Mouse (Mus musculus) kidney, postnatal 14 days (tissue): ENCODE results near the gene Krt15.
A peak's percentile ranks its signal among the peaks of the same experiment; 100 is the strongest.

Experiments
- DNase-seq: peaks from one replicate; pipeline ENCODE4 v3.0.0; 2022; ENCODE audit warnings: mixed read lengths

Krt15 gene

GRCm38 (mm10) chr11:100135731-100136130, at the start of gene Krt15:
TSS of gene Krt15 (minus strand) at chr11:100135928.
- DNase-seq: no peak

DNA sequence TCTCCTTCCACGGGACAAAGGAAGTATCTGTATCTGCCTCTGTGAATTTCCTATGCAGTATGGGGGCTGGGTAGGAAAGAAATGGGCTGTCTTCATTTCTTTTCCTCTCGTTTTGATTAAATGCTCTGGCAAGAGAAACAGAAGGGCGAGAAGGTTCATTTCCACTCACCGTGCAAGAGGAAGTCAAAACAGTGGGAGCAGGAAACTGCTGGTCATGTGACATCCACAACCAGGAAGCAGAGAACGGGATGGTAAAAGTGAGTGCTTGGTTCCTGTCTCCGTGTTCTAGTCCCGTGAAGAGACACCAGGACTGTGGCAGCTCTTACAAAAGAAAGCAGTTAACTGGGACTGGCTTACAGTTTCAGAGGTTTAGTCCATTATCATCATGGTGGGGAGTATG, 46.0 kb upstream of the Krt15 start:
- DNase-seq: no peak

DNA sequence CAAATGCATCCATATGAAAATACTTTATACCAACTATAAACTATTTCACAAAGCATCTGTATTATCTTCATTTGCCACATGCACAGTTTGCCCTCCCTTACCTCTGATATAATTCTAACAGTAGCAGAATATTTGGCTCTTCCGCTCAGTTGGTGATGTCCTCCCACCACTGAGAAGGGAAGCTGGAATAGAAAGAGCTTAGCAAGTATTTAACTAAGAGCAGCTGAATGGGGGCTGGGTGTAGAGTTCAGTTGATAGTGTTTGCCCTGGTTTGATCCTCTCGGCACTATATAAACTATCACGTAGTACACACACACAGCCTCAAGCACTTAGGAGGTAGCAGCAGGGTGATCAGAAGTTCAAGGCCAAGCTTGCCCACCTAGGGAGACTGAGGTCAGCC, 43.5 kb upstream of the Krt15 start:
- no peak for DNase-seq

DNA sequence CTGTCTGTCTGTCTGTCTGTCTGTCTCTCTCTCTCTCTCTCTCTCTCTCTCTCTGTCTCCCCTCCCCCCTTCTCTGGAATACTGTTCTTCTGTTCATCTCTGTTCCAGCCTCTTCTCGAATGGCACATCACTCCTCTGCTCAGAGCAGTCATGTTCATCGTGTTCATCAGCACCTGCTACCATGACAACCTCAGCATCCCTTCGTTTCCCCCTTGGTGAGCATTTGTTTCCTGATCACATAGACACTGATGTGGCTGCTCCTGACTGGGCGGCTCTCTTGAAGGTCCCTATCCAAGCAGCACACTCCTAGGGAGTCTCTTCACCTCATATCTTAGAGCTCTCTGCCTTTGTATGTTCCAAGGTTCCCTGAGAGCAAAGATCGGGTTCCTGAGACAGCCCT, 42.6 kb upstream of the Krt15 start:
- no peak for DNase-seq

- no peak for DNase-seq
These were observed 41.1 kb upstream of the Krt15 start for GRCm38 (mm10) chr11:100176791-100177190.

DNA sequence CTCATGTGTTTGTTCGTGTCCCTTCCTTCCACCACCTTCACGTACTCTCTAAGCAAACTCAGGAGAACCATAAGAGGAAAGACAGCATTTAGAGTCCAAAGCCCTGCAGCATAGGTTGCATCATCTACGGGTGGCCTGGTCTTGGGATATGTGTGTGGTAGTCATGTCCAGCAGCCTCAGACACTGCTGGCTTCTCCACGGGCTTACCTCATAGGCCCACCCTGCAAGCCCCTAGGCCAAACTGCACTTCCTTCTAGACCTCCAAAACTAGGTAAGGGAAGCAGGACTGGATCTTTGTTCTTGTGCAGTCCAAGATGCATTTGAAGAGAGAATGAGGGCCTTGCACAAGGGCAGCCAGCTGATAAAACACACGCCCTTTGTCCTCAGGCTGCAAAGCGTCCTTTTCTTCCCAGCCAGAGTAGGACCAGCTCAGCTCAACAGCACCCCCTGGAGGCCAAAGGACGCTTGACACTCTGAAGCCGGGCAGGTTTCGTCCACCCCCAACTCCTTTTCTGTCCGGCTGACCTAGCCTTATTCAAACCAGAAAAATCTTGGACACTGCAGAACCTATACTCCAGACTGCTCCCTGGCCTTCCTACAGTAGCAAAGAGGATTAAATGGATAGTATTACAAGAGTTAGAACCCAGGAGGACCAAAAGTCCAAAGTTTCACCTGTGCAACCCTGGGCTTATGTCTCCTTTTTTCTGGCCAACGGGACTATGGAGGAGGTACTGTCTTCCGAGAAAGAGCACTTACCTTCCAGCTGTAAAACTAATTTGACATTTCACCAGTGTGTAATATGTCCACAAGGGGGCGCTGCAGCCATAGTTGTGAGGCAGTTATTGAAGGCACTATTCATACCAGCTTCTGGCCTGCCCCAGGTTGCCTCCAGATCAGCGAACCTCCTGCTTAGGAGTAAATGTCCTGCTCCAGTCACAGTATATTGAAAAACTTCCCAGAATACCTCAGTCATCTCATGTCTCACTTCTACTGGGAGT, 33.3 kb upstream of the Krt15 start:
- DNase-seq: peak; percentile 73

DNA sequence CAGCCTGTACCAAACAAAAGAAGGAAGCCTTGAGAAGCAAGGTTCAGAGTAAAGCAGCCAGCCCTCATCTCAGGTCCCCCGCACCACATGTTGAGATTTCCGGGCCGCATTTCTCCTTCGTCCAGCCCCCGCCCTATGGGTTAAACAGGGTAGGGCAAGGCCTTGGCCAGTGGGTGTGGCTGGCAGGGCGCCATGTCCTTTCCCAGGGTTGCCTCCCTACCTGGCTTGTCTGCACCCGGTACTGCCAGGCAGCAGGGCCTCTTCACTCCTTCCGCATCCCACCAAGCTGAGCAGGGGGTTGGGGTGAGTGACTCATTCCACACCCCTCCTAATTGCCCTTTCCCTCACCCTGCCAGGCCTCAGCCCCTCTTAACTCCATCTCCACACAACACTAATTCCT, 32.3 kb upstream of the Krt15 start:
- DNase-seq: peak; percentile 33

DNA sequence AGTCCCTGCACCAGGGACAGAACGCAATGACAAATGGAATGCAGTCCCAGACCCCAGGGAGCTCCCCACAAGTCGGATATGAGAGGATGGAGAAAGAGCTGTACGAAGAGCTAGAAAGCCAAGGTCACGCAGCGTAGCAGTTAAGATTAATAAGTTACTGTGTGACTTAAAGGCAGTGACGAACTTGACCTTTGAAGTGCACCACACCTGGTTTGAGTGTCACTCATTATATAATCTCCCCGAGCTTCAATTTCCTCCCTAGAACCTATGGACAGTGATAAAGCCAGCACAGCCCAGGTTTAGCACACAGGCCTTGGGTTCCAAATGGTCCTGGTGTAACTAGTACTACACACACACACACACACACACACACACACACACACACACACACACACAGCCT, 28.7 kb upstream of the Krt15 start:
- DNase-seq: peak; percentile 27

DNA sequence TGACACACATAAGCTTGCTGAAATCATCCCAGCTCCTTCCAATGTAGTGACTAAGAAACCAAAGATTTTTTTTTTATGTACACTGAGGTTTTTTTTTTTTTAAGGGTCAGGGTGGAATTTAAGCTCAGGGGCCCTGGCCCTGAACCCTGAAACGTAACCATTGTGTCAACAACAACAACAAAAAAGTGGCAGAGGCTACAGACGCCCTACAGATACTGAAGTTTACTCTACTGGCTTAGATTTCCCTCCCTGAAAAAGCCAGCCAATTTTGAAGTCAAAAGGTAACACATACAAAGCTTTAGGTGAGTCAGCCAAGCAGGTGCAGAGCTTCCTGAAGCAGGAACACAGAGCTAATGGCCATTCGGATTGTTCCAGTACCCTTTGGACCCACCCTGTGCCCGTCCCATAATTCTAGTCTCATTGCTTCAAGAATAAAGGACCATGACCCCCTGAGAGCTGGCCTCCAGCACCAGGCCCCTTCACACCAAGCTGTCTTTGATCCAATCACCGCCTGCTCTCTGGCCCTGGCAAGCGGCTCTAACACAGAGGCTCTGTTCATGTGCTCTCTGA, 22.3 kb upstream of the Krt15 start:
- DNase-seq: no peak

DNA sequence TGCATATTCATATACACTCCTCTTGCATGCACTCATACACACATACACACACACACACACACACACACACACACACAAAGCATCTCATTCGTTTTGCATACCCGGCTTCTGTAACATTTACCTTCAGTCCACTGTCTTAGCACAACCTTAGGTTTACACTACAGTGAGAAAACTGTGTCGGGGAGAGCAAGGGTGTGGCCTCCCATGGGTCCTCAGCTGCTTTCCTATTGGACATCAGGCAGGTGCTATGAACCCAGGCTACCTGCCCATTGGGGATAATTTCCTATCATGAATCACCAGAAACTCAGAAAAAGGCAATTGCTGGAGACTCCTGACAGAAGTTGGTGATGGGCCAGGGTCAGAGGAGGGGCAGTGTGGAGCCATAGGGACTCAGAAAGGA, 21.6 kb upstream of the Krt15 start:
- DNase-seq: no peak

DNA sequence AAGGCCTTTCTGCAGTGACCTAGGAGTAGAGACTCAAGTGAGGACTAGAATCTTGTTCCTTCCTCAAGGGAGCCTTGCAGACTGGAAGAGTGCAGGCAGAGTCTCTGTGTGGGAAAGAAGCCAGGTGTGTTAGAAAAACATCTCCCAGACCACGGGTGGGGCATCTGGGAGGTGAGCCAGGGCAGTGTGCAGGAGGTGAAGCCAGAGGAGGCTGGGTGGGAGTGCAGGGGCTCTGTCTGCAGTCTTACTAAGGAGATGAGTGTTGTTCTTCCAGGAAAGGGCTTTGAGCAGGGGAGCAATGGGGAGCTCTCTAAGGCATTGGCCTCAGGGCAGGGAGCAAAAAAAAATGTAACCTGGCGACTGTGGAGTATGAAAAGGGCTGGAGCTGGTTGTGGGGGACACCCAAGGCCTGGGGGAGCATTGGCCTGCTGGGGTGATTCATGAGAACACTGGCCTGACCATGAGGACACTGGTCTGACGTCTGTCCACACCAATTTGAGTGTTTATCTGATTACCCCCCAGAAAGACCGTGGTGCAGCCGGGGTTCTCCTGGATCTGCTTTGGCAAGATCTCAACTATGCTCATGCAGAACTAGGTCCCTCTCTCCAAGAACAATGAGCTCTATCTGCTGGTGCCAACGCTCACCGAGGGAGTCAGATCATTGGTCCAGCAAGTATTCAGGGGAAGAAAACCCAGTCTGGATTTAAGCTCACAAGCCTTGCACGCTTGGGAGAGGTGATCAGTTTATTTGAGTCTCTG, 19.9 kb upstream of the Krt15 start:
- DNase-seq: no peak

DNA sequence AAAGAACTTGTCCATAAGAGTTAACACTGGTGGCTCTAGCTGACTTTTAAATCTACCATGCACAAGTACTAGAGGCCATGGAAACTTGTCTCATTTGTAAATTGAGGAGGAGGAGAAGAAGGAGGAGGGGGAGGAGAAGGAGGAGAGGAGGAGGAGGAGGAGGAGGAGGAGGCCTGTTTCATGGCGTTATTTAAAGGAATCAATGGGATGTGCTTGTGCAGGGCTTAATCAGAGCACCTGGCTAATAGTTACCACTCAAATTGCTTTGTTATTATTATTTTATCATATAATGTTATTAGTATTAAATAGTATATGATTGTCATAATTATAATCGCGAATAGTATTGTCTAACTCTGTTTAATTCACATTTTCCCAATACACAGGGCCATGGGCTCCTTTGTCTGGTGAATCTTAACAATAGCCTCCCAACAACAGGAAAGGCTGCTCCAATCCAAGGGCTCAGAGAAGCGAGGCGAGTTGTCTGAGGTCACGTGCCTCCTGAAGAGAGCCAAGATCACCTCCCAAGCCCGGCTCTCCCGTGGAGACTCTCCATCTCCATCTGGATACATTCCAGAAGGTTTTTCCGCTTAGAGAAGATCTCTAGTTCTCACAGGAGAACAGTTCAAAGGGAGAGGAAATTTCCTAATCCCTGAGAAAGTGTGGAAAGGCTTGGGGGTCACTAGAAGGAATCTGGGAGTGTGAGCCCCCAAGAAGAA, 13.0 kb upstream of the Krt15 start, which contains the start of gene Krt19:
Gene Krt19 (minus strand): TSS at position 51 of the 716 bp plus-strand sequence.
- no peak for DNase-seq

DNA sequence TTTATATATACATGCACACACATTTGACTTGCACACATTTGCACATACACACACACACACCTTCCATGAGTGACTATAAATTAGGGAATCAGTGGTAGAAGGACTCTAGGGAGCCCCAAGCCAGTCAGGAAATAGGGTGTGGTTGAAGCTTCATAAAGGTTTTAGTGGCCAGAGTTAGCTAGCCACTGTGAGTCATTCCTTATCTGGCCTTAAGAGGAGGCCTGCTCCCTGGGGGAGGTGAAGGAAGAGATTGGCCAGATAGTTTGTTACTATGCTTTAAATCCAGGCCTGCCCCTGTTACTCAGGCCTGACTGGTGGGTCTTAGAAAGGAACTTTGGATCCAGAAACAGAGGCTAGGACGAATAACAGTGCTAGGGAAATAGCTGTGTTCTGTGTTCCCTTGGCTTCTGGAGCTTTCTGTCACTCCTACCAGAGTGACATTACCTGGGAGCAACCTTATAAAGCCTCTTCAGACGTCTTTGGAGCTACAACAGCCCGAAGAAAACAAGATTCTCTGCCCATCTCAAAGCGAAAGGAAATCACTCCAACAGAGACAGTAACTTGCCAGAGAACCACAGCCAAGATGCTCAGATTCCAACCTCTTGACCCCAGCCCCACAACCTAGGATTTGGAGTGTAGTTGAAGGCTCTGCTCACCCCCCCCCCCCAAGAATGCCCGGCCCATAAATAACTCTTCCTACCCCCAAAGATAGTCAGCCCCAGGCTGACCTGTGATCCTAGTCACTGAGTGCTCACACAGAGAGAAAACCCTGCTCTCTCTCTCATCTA, 12.0 kb upstream of the Krt15 start:
- no peak for DNase-seq

DNA sequence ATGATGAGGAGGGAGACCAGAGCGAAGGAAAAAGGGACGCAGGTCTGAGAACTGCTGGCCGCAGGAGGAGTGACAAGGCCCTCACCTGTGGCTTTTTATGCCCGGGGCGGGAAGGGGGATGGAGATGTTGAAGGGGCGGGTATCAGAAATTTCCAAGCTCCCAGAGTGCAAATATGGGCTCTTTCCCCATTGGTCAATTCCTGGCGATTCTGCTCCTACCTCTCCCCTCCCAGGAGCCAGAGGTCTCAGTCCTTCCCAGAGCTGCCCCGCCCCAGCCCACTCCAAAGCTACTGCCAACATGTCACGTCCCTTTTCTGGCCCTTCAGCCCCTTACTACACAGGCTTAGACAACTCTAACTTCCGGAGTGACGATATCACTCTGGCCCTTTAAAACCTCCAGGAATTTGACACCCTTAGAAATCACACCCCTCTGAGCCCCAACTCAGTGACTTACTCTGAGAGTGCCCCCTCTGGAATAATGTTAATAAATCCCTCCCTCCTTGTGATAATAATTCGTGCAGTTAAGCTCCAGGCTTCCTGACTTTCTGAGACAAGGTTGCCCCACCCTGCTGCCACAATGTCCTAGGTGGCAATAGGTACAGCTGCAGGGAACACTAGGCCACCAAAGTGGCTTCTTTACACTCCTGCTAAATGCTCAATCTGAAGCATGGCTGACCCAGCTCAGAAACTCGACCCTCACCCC, 10.3 kb upstream of the Krt15 start:
- DNase-seq: peak; percentile 26

- peak; percentile 51 for DNase-seq
These were observed 9.4 kb upstream of the Krt15 start for GRCm38 (mm10) chr11:100145104-100145503.

DNA sequence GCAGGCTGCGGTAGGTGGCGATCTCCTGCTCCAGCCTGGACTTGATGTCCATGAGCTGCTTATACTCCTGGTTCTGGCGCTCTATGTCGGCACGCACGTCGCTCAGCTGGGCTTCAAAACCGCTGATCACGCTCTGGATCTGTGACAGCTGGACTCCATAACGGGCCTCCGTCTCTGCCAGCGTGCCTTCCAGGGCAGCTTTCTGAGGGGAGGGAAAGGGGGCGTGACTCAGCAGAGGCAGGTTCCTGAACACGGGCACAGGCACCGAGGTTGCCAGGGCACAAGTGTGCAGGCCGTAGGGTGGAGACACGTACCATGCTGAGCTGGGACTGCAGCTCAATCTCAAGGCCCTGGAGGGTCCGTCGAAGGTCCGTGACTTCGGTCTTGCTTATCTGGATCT, 5.2 kb upstream of the Krt15 start:
- no peak for DNase-seq

DNA sequence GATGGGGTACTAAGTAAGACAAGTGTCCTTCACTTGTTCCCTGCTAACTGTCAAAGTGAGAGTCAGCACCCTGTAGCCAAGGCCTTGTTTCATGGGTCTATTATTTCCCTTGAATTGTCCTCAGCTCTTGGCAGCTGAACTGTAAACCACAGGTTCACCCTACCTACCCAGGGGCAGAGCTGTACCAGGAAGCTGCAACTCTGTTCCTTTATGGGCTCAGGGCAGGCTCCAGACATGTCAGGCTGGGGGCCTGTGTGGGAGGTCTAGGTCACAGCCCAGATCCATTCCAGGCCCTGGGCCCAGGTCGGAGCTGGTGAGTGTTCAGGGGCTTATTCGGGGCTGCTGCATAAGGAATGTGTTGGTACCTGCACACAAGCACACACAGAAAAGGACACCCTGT, 3.7 kb upstream of the Krt15 start:
- no peak for DNase-seq

DNA sequence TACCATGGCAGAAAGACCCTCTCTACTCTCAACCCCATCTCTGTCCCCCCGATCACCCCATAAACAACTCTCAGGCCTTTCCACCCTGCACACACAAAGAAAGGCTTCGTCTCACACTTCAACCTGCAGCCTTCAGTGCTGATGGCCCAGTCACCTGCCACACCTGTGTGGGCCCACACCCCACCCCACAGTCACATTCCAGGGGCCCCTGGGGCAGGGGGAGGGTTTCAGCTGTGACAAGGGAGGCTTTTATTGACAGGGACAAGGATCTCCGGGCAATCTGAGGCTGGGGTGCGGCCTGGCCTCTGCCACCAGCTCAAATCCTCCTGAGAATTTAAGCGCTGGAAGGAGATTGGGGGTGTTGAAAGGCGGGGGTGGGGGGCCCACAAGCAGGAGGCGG, 3.1 kb upstream of the Krt15 start:
- DNase-seq: no peak

- DNase-seq: no peak
These were observed 2.0 kb upstream of the Krt15 start for GRCm38 (mm10) chr11:100137693-100138092.

DNA sequence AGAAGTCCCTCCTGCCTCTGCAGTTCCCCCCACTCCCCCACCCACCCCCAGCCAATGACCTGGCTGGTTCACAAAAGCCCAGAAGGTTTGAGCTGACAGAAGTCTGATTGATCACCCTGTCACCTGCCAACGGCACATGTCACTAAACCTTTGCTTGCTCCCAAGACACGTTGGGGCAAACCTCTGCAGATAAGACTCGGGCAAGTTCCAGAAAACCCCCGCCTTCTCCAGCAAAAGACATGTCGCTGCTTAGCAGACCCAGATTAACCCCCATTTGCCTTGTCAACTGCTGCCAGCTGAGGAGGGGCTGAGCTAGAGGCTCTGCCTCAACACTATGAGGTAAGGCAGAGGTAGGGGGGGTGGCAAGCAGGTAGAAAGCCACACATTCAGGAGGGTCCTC, 831 bp upstream of the Krt15 start:
- no peak for DNase-seq

DNA sequence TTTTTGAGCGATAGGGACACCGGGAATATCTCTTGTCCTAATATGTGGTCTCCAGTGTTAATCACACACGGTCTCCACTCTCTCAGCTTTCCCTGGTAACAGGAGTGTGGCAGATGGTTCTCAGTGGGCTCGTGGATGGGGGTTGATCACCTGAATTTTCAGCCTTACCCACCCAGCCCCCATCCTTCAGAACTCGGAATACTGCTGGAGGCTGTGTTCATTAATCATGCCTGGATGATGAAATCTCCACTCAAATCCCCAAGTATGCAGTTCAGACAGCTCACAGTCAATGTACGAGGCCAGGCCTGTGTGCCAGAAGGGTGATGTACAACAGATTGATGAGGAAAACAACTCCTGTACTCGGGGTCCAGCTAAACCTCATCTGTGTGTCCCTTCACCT, 10.8 kb downstream of the Krt15 start:
- no peak for DNase-seq
